Mouse (Mus musculus) liver, embryonic 12.5 days (tissue): ENCODE measurements around the gene Dpp8. TPM values are rescaled to one million over a fixed set of nuclear protein-coding genes. Genes with fewer than 3 reads are reported as not detected.

Experiments used
- ATAC-seq: fragments of 200-750 bp; cut with Nextera tagmentation; 2 replicates; pipeline ENCODE4 v1.8.0; 2017; ENCODE audit warnings: moderate number of reproducible peaks, mild to moderate bottlenecking, moderate library complexity
- H3K27ac ChIP-seq: fragments of 300-500 bp; sonication (generic); 2 replicates; pipeline ENCODE4 v1.5.1; 2016; ENCODE audit warnings: mild to moderate bottlenecking
- H3K27me3 ChIP-seq: fragments of 300-500 bp; sonication (generic); replicated peaks from 2 replicates; pipeline ENCODE4 v1.6.1; 2016; ENCODE audit warnings: mild to moderate bottlenecking, moderate library complexity
- H3K36me3 ChIP-seq: fragments of 300-500 bp; sonication (generic); 2 replicates; pipeline ENCODE4 v1.6.1; 2016; ENCODE audit warnings: mild to moderate bottlenecking, moderate library complexity
- H3K4me1 ChIP-seq: fragments of 300-500 bp; sonication (generic); 2 replicates; pipeline ENCODE4 v1.6.1; 2016
- H3K4me2 ChIP-seq: fragments of 300-500 bp; sonication (generic); 2 replicates; pipeline ENCODE4 v1.6.1; 2016; ENCODE audit warnings: mild to moderate bottlenecking, moderate library complexity
- H3K4me3 ChIP-seq: fragments of 300-500 bp; sonication (generic); 2 replicates; pipeline ENCODE4 v1.5.1; 2016; ENCODE audit warnings: mild to moderate bottlenecking, moderate library complexity
- H3K9ac ChIP-seq: fragments of 300-500 bp; sonication (generic); 2 replicates; pipeline ENCODE4 v1.6.1; 2016; ENCODE audit warnings: mild to moderate bottlenecking, moderate library complexity
- H3K9me3 ChIP-seq: fragments of 300-500 bp; sonication (generic); replicated peaks from 2 replicates; pipeline ENCODE4 v1.6.1; 2016; ENCODE audit warnings: mild to moderate bottlenecking, moderate library complexity
- WGBS: fragments of 180-500 bp; shearing (Covaris S2); methylation state at CpG from one replicate; pipeline ENCODE4 v1.1.7; 2016; ENCODE audit not compliant: insufficient replicate concordance; 5-methylcytosine and 5-hydroxymethylcytosine counted together
- polyA plus RNA-seq: library from polyadenylated mRNA; unstranded; fragments of >200 nt; fragmentation: Nextera tagmentation; extraction: Ambion mirVana; gene quantifications from 2 replicates; pipeline ENCODE4 v1.2.1, GENCODE M21; 2016

Gene Dpp8
- polyA plus RNA-seq, 1 experiment from 2014 or later = 31.4 TPM

- Histone ChIP-seq H3K36me3 (peaks cover 11% of the 10 kb centered on the region), H3K27ac (no peak overlapping the region), H3K9ac (no peak overlapping the region), H3K27me3 (peaks cover 56% of the 10 kb centered on the region), H3K4me1 (no peaks in the 10 kb centered on the region), H3K4me2 (no peak overlapping the region), H3K4me3 (no peak overlapping the region), H3K9me3 (no peaks in the 10 kb centered on the region)
- 57% methylated on average over 2 of the region's 2 CpGs for WGBS
- ATAC-seq = no peak
Measured at GRCm38 (mm10) chr9:65117516-65117915, 85.3 kb downstream of the Dpp8 start.

DNA sequence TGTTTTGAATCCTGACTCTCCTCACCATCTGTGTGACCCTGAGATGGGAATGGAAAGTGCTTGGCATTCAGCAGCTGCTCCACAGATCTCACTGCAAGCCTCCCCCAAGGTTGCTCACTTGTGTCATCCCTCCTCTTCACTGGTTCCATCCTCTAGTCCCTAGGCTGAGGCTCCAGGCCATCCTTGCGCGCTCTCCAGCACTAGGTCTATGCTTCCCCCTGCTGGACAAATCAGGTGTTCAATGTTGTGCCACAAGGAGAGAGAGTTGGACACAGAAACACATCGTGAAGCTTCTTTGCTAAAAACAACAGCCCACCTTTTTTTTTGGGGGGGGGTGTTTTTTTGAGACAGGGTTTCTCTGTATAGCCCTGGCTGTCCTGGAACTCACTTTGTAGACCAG lies 88.7 kb downstream of the Dpp8 start:
- Histone ChIP-seq H3K4me1 (peaks cover 7% of the 10 kb centered on the region; the same call in 1 of the 2 replicates), H3K9ac (no peak overlapping the region), H3K27ac (no peak overlapping the region), H3K9me3 (no peaks in the 10 kb centered on the region), H3K27me3 (peaks cover 64% of the 10 kb centered on the region), H3K4me2 (no peak overlapping the region), H3K36me3 (peaks cover 11% of the 10 kb centered on the region), H3K4me3 (no peak overlapping the region)
- 0 out of 2 replicates have a peak, but pooled peaks have one; percentile 38 for ATAC-seq
- WGBS = 11% methylated on average over 3 of the region's 3 CpGs

- H3K27ac ChIP-seq = no peak overlapping the region
- peaks cover 78% of the 10 kb centered on the region for H3K27me3 ChIP-seq
- H3K4me2 ChIP-seq = no peak overlapping the region
- H3K9ac ChIP-seq = no peak overlapping the region
- H3K4me3 ChIP-seq = no peak overlapping the region
- ATAC-seq = no peak
- H3K4me1 ChIP-seq = peaks cover 7% of the 10 kb centered on the region; the same call in 1 of the 2 replicates
- H3K9me3 ChIP-seq = no peaks in the 10 kb centered on the region
- WGBS = 13% methylated on average over 18 of the region's 18 CpGs
- H3K36me3 ChIP-seq = peaks cover 8% of the 10 kb centered on the region; the same call in 1 of the 2 replicates
Measured at GRCm38 (mm10) chr9:65122545-65122944, 90.3 kb downstream of the Dpp8 start.

GRCm38 (mm10) chr9:65123552-65124168 lies 91.4 kb downstream of the Dpp8 start:
- H3K27me3 ChIP-seq = peaks cover 79% of the 10 kb centered on the region
- no peak overlapping the region for H3K9ac ChIP-seq
- 4% methylated on average over 46 of the region's 48 CpGs for WGBS
- H3K9me3 ChIP-seq = no peaks in the 10 kb centered on the region
- H3K36me3 ChIP-seq = peaks cover 1% of the 10 kb centered on the region; the same call in 1 of the 2 replicates
- H3K4me3 ChIP-seq = peak overlapping the region; percentile 42
- H3K27ac ChIP-seq = no peak overlapping the region
- no peak for ATAC-seq
- peaks cover 15% of the 10 kb centered on the region; the same call in 1 of the 2 replicates for H3K4me1 ChIP-seq
- H3K4me2 ChIP-seq = peak overlapping the region; percentile 69

DNA sequence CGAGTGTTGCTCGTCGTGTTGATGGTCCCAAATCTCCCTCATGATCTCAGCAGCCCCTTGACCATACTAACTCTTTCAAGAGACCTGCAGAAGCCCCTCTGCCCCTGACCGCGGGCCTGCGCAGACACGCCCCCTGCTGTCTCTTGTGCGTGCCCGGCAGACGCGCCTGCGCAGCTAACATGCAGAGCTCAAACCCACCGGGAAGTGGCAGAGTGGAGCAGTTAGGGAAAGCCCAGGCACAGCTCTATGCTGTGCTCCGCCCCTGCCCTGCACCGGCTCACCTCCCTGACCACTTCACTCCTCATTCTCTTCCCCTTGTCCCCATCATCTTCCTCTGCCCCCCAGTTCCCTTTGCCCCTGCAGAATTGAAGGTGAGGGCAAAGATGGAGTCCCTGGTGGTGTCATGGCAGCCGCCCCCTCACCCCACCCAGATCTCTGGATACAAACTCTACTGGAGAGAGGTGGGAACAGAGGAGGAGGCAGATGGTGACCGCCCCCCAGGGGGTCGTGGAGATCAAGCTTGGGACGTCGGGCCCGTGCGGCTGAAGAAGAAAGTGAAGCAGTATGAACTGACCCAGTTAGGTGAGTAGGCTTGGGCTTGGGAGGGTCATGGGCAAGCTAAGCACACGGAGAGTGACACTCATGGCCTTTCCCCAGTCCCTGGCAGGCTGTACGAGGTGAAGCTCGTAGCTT lies 96.1 kb downstream of the Dpp8 start:
- H3K9me3 ChIP-seq = no peaks in the 10 kb centered on the region
- 7% methylated on average over 25 of the region's 25 CpGs for WGBS
- no peak overlapping the region for H3K27ac ChIP-seq
- H3K9ac ChIP-seq = peak overlapping the region; percentile 30; the same call in 1 of the 2 replicates
- peaks cover 17% of the 10 kb centered on the region; the same call in 1 of the 2 replicates for H3K4me1 ChIP-seq
- peak overlapping the region; percentile 66 for H3K4me2 ChIP-seq
- no peaks in the 10 kb centered on the region for H3K36me3 ChIP-seq
- ATAC-seq = peak; percentile 54
- H3K27me3 ChIP-seq = peaks cover 58% of the 10 kb centered on the region
- H3K4me3 ChIP-seq = peak overlapping the region; percentile 39

- Histone ChIP-seq H3K27me3 (peaks cover 49% of the 10 kb centered on the region), H3K9me3 (no peaks in the 10 kb centered on the region), H3K4me3 (no peak overlapping the region), H3K36me3 (peaks cover 6% of the 10 kb centered on the region; the same call in 1 of the 2 replicates), H3K9ac (no peak overlapping the region), H3K4me1 (peaks cover 11% of the 10 kb centered on the region; the same call in 1 of the 2 replicates), H3K4me2 (no peak overlapping the region), H3K27ac (no peak overlapping the region)
- 36% methylated on average over 5 of the region's 5 CpGs for WGBS
- ATAC-seq = no peak
Measured at GRCm38 (mm10) chr9:65131717-65132116, 99.5 kb downstream of the Dpp8 start.

Other genes with a start within 250 kb of the Dpp8 start
- gene Dennd4a, start 221.1 kb upstream of the Dpp8 start, polyA plus RNA-seq = 32.6 and 32.7 TPM in 2 replicates
- 0.11 and 0.13 TPM in 2 replicates for gene Slc24a1, start 80.8 kb upstream of the Dpp8 start, polyA plus RNA-seq
- gene Ints14, start 71.5 kb upstream of the Dpp8 start, polyA plus RNA-seq = 38.9 and 42.5 TPM in 2 replicates
- gene Hacd3, start 10.7 kb upstream of the Dpp8 start, polyA plus RNA-seq = 68.3 and 71.9 TPM in 2 replicates
- 5.6 and 6.3 TPM in 2 replicates for gene Igdcc4, start 69.1 kb downstream of the Dpp8 start, polyA plus RNA-seq
- 0.75 and 0.79 TPM in 2 replicates for gene Igdcc3, start 108.8 kb downstream of the Dpp8 start, polyA plus RNA-seq
- 7.7 and 8.6 TPM in 2 replicates for gene Parp16, start 162.9 kb downstream of the Dpp8 start, polyA plus RNA-seq
- gene Cilp, start 232.8 kb downstream of the Dpp8 start, polyA plus RNA-seq = 0.06 TPM in 1 of 2 replicates, not detected in the other